Mouse (Mus musculus) CD8-positive naive resting alpha-beta T cell, adult 2 months (primary cell): Measurements from ENCODE around the gene Trappc6a.

Experiments used
- DNase-seq, 2 experiments: peaks; one replicate each; pipeline ENCODE4 v3.0.0; 2022; ENCODE audit warnings: low read depth in 2 of 2, low spot score in 2 of 2

The Trappc6a gene

GRCm38 (mm10) chr7:19508150-19508923, at the start of gene Trappc6a, which contains the start of gene Bloc1s3:
TSS of gene Trappc6a (plus strand) at chr7:19508395.
TSS of gene Bloc1s3 (minus strand) at chr7:19508367.
- peak; percentile 79 to 83 for DNase-seq

- DNase-seq = peak; percentile 57 to 60
Observed at GRCm38 (mm10) chr7:19458591-19459111, 49.5 kb upstream of the Trappc6a start, which contains the start of gene Mark4. TSS of gene Mark4 (minus strand) at chr7:19458821.

- no peak for DNase-seq
Observed at GRCm38 (mm10) chr7:19459144-19459870, 48.9 kb upstream of the Trappc6a start.

- DNase-seq = no peak
Observed at GRCm38 (mm10) chr7:19460500-19460899, 47.7 kb upstream of the Trappc6a start.

GRCm38 (mm10) chr7:19461488-19461887, 46.7 kb upstream of the Trappc6a start:
- DNase-seq = peak; percentile 74 to 77

GRCm38 (mm10) chr7:19462443-19462842, 45.8 kb upstream of the Trappc6a start:
- no peak for DNase-seq

- no peak for DNase-seq
Observed at GRCm38 (mm10) chr7:19462884-19463381, 45.3 kb upstream of the Trappc6a start, which contains the start of gene Exoc3l2. TSS of gene Exoc3l2 (plus strand) at chr7:19463331.

GRCm38 (mm10) chr7:19464367-19465307, 43.6 kb upstream of the Trappc6a start:
- DNase-seq = no peak

GRCm38 (mm10) chr7:19466602-19467145, 41.5 kb upstream of the Trappc6a start:
- DNase-seq = no peak

- no peak for DNase-seq
Observed at GRCm38 (mm10) chr7:19467638-19468037, 40.6 kb upstream of the Trappc6a start.

GRCm38 (mm10) chr7:19468279-19468678, 39.9 kb upstream of the Trappc6a start:
- DNase-seq = no peak

- no peak for DNase-seq
Observed at GRCm38 (mm10) chr7:19469404-19469803, 38.8 kb upstream of the Trappc6a start.

GRCm38 (mm10) chr7:19470308-19470707, 37.9 kb upstream of the Trappc6a start:
- no peak for DNase-seq

- DNase-seq = no peak
Observed at GRCm38 (mm10) chr7:19472403-19472802, 35.8 kb upstream of the Trappc6a start.

- no peak for DNase-seq
Observed at GRCm38 (mm10) chr7:19473875-19474443, 34.2 kb upstream of the Trappc6a start.

- no peak for DNase-seq
Observed at GRCm38 (mm10) chr7:19477084-19477483, 31.1 kb upstream of the Trappc6a start.

- no peak for DNase-seq
Observed at GRCm38 (mm10) chr7:19477624-19478384, 30.4 kb upstream of the Trappc6a start.

GRCm38 (mm10) chr7:19483281-19483680, 24.9 kb upstream of the Trappc6a start:
- no peak for DNase-seq

GRCm38 (mm10) chr7:19485488-19485887, 22.7 kb upstream of the Trappc6a start:
- DNase-seq = no peak
